Mouse (Mus musculus) limb, embryonic 13.5 days (tissue): ENCODE data around the gene Gtf2b. TPM values are rescaled to one million over a fixed set of nuclear protein-coding genes. Genes with fewer than 3 reads are reported as not detected.
A peak's percentile ranks its signal among the peaks of the same experiment; 100 is the strongest.

Experiments
- ATAC-seq: fragments of 200-750 bp; cut with Nextera tagmentation; 2 replicates; pipeline ENCODE4 v1.8.0; 2017; ENCODE audit warnings: low read depth, moderate number of reproducible peaks, moderate TSS enrichment; ENCODE audit not compliant: low FRiP score
- H3K27ac ChIP-seq: fragments of 300-500 bp; sonication (generic); 2 replicates; pipeline ENCODE4 v1.5.1; 2015; ENCODE audit warnings: inconsistent platforms, mild to moderate bottlenecking, moderate library complexity
- H3K27me3 ChIP-seq: fragments of 300-500 bp; sonication (generic); 2 replicates; pipeline ENCODE4 v1.6.1; 2015; ENCODE audit warnings: mild to moderate bottlenecking, inconsistent platforms
- H3K36me3 ChIP-seq: fragments of 300-500 bp; sonication (generic); 2 replicates; pipeline ENCODE4 v1.6.1; 2015; ENCODE audit warnings: inconsistent platforms, mild to moderate bottlenecking, moderate library complexity
- H3K4me1 ChIP-seq: fragments of 300-500 bp; sonication (generic); 2 replicates; pipeline ENCODE4 v1.6.1; 2015; ENCODE audit warnings: inconsistent platforms
- H3K4me2 ChIP-seq: fragments of 300-500 bp; sonication (generic); replicated peaks from 2 replicates; pipeline ENCODE4 v1.6.1; 2015; ENCODE audit warnings: inconsistent platforms, mild to moderate bottlenecking, moderate library complexity
- H3K4me3 ChIP-seq: fragments of 300-500 bp; sonication (generic); 2 replicates; pipeline ENCODE4 v1.5.1; 2015; ENCODE audit warnings: moderate library complexity, mild to moderate bottlenecking, inconsistent platforms
- H3K9ac ChIP-seq: fragments of 300-500 bp; sonication (generic); 2 replicates; pipeline ENCODE4 v1.6.1; 2015; ENCODE audit warnings: mild to moderate bottlenecking, inconsistent platforms
- H3K9me3 ChIP-seq: fragments of 300-500 bp; sonication (generic); 2 replicates; pipeline ENCODE4 v1.6.1; 2016; ENCODE audit warnings: inconsistent platforms
- WGBS: fragments of 180-500 bp; shearing (Covaris S2); methylation state at CpG from one replicate; pipeline ENCODE4 v1.1.7; 2015; 5-methylcytosine and 5-hydroxymethylcytosine counted together
- polyA plus RNA-seq: library from polyadenylated mRNA; unstranded; fragments of >200 nt; fragmentation: Nextera tagmentation; extraction: Ambion mirVana; gene quantifications from 2 replicates; pipeline ENCODE4 v1.2.1, GENCODE M21; 2015

Gene Gtf2b
- 83.1 and 91.1 TPM in 2 replicates for polyA plus RNA-seq

DNA sequence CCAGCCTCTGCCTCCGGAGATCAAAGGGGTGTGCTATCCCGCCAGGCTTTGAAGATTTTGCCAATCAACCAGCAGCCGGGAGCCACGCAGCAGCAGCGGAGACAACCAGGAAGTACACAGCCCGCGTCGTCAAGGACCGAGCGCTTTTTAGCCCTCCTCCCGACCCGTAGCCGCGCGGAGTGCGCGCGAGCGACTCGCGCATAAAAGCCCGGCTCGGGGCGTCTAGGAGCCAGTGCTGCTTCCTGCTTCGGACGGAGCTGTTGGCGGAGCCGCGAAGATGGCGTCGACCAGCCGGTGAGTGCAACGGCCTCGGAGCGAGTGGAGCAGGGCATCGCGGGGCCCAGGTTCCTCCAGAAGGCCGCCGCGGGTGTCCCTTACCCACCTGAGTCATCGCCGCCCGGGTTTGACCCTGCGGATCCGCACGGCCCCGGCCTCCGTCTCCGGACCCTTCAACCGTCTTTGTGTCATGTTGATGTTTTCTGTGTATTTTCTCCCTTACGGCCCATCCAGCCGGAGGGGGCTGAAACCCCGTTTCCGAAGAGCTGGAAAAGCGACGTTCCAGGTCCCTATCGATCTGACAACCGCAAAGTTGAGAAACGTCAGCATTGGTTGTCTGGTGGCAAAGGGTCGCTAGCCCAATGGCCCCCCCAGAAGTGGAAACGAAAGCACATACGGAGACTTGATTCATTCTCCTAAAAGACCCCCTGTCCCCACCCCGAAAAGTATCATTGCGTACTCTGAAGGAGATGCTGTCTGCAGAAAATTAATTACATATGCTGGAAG lies at the start of gene Gtf2b:
Gtf2b (plus strand) TSS at position 51 of the 783 bp plus-strand sequence.
- H3K4me3 ChIP-seq, result peak within 1 kb of the TSS; percentile 82
- H3K27ac ChIP-seq, result peak within 1 kb of the TSS; percentile 86
- H3K4me2 ChIP-seq, result peak within 1 kb of the TSS; percentile 87
- H3K4me1 ChIP-seq, result peaks cover 14% of the 10 kb centered on the region
- ATAC-seq, result peak; percentile 99
- peak within 1 kb of the TSS; percentile 95 for H3K9ac ChIP-seq
- H3K27me3 ChIP-seq, result no peaks in the 10 kb centered on the region
- WGBS, result under 1% methylated on average over 64 of the region's 64 CpGs
- H3K36me3 ChIP-seq, result no peaks in the 10 kb centered on the region
- H3K9me3 ChIP-seq, result no peaks in the 10 kb centered on the region

DNA sequence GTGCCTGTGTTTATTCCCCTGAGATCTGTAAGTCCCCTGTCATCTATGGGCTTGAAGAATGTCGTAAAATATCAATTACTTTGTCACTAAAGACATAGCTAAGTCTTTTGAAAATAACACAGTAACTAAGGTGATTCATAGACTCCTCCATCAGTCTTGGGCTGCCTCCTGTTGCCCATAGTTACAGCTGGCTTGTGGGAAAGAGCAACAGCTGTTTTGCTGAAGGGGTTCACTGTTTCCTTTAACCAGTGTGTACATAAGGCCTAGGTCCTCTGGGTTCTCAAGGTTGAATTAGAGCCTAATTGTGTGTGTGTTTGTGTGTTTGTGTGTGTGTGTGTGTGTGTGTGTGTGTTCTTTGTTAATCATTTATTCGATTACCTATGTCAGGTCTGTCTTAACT lies 39.4 kb upstream of the Gtf2b start:
- H3K9ac ChIP-seq, result no peak overlapping the region
- 43% methylated on average over 2 of the region's 2 CpGs for WGBS
- H3K27ac ChIP-seq, result no peak overlapping the region
- H3K27me3 ChIP-seq, result no peaks in the 10 kb centered on the region
- H3K4me2 ChIP-seq, result no peak overlapping the region
- no peak overlapping the region for H3K4me3 ChIP-seq
- H3K4me1 ChIP-seq, result 0 out of 2 replicates have a peak, but pooled peaks cover 3% of the 10 kb centered on the region
- ATAC-seq, result 0 out of 2 replicates have a peak, but pooled peaks have one; percentile 29
- peaks cover 11% of the 10 kb centered on the region; the same call in 1 of the 2 replicates for H3K36me3 ChIP-seq
- no peaks in the 10 kb centered on the region for H3K9me3 ChIP-seq

DNA sequence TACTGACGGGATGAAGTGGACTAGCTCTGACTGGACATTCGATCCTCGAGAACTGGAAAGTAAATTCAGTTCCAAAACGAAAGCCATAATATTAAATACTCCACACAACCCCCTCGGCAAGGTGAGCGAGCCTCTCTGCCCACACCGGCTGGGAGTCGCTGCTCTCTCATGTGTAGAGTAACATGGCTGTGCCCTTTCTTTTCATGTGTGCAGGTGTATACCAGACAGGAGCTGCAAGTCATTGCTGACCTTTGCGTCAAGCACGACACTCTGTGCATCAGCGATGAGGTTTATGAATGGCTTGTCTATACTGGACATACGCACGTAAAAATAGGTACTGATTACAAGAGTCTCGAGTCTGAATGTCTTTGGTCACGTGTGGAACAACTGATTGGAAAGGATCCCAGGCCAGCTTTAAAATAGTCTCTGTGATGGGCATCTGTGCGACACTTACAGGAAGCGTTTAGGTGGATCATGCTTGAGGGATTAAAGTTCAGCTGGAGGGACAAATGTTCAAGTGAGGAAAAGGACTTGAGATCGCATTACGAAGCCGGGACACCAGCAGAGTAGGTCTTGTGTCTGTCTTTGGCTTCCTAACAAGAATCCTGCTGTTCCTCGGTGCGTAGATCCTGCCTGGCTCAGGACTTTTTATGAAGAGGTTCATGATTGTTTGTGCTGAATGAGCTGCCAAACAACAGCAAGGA lies 38.7 kb upstream of the Gtf2b start:
- Histone ChIP-seq H3K4me2 (no peak overlapping the region), H3K9ac (no peak overlapping the region), H3K9me3 (no peaks in the 10 kb centered on the region), H3K27ac (no peak overlapping the region), H3K36me3 (peaks cover 13% of the 10 kb centered on the region; the same call in 1 of the 2 replicates), H3K4me3 (no peak overlapping the region), H3K4me1 (0 out of 2 replicates have a peak, but pooled peaks cover 3% of the 10 kb centered on the region), H3K27me3 (no peaks in the 10 kb centered on the region)
- WGBS, result 76% methylated on average over 22 of the region's 22 CpGs
- ATAC-seq, result no peak

DNA sequence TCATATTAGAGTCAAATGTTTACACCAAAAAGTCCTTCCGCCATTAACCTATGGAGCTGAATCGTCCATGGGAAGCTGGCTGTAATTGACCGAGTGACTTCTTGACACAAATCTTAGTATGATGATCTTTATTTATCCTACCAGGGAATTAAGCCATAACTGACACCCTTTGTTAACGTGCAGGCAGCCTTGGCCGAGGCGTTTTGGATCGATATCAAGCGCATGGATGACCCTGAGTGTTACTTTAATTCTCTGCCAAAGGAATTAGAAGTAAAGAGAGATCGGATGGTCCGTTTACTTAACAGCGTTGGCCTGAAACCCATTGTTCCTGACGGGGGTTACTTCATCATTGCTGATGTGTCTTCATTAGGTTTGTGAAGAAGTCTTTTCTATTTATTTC lies 30.6 kb upstream of the Gtf2b start:
- Histone ChIP-seq H3K9me3 (no peaks in the 10 kb centered on the region), H3K27ac (no peak overlapping the region), H3K36me3 (0 out of 2 replicates have a peak, but pooled peaks cover 3% of the 10 kb centered on the region), H3K4me3 (no peak overlapping the region), H3K9ac (no peak overlapping the region), H3K4me2 (no peak overlapping the region), H3K4me1 (no peaks in the 10 kb centered on the region), H3K27me3 (no peaks in the 10 kb centered on the region)
- WGBS, result 90% methylated on average over 12 of the region's 12 CpGs
- no peak for ATAC-seq

DNA sequence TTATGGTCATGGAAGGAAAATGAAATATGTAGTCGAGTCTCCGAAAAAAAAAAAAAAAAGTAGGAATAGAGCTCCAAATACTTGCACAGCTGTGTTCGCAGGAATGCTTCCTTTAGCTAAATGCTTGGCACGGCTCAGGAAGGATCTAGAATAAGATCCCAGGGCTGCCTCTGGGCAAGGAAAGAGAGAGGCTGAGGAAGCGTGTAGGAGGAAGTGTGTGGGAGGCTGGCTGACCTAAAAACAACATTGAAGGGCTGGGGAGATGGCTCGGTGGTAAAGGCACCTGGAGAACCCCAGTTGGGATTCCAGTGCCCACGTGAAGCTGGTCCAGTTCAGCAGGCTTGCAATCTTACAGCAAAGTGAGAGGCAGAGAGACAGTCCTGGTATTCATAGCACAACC lies 23.9 kb upstream of the Gtf2b start:
- Histone ChIP-seq H3K27ac (no peak overlapping the region), H3K4me1 (no peaks in the 10 kb centered on the region), H3K4me2 (no peak overlapping the region), H3K9ac (no peak overlapping the region), H3K36me3 (no peaks in the 10 kb centered on the region), H3K9me3 (no peaks in the 10 kb centered on the region), H3K27me3 (no peaks in the 10 kb centered on the region), H3K4me3 (no peak overlapping the region)
- no peak for ATAC-seq
- 73% methylated on average over 7 of the region's 7 CpGs for WGBS

DNA sequence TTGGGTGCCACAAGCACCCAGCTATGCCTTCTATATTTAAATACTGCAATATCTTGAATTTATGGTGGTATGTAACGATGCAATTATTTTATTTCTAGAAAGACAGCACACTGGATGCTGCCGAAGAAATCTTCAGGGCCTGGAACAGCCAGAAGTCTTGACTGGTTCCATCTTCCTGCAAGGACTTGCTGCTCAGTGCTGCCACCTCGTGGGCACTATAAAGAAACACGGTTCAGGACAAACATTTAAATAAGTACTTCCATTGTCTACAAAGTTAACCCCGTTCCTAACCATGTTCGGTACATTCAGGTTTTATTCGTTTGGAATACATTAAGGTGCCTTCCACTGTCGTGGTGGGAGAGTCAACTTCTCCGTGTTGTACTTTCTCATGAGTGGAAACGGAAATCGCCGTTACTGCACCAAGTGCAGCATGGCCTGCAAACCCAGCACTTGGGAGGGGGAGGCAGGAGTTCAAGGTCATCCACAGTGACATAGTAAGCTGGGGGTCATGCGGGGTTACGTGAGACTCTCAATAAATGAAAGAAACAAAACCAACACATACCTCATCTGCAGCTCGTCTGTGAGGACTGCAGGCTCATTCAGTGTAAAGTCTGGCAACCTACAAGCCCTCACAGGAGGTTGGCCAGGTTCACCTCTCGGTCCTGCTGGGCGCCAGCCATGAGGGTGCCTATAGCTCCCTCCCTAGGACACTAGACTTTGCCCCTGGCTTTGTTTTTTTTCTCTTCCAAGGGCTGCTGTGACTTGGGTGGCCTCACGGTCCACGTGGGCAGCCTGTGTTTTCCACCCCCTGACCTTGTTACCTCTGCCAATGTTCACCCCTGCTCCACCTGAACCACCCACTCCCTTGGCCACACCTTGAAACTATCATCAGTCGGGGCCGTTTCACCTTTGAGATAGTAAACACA lies 20.6 kb upstream of the Gtf2b start:
- Histone ChIP-seq H3K9ac (no peak overlapping the region), H3K4me2 (no peak overlapping the region), H3K36me3 (no peaks in the 10 kb centered on the region), H3K4me3 (no peak overlapping the region), H3K27me3 (no peaks in the 10 kb centered on the region), H3K27ac (no peak overlapping the region), H3K9me3 (no peaks in the 10 kb centered on the region), H3K4me1 (no peaks in the 10 kb centered on the region)
- ATAC-seq, result peak; percentile 28; the same call in 1 of the 2 replicates
- 64% methylated on average over 21 of the region's 21 CpGs for WGBS

DNA sequence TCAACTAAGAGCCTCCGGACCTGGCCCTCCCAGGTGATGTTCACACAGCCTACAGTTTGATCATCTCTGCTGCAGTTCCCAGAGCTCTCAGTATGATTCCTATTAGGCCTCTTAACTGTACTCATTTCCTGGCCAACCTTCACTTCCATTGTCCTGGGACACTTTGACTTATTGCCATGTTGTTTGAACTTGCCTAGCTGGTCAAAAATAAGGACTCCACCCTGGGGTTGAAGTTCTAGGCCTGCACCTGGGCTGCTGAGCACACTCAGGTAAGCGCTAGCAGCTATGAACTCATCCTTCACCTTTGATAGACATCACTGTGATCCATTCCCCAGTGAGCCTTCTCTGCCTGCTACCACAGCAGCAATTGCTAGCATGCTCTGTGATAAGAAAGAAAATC lies 19.8 kb upstream of the Gtf2b start:
- Histone ChIP-seq H3K4me3 (no peak overlapping the region), H3K9ac (no peak overlapping the region), H3K4me2 (no peak overlapping the region), H3K27ac (no peak overlapping the region), H3K36me3 (no peaks in the 10 kb centered on the region), H3K9me3 (no peaks in the 10 kb centered on the region), H3K27me3 (no peaks in the 10 kb centered on the region), H3K4me1 (no peaks in the 10 kb centered on the region)
- ATAC-seq, result no peak
- WGBS, result 96% methylated on average over 2 of the region's 2 CpGs

DNA sequence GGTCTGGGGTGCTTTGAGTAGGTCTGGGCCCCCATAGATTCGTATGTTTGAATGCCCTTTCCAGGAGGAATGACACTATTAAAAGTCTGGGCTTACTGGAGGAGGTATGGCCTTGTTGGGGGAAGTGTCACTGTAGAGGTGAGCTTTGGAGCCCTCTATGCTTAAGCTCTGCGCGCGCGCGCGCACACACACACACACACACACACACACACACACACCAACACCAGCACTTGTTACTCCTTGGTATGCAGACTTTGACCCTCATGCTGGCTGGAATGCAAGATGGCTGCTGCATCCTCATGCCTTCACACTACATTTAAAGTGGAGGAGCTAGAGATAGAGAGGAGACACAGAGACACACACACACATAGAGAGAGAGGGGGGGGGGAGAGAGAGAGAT lies 17.2 kb upstream of the Gtf2b start:
- Histone ChIP-seq H3K9me3 (no peaks in the 10 kb centered on the region), H3K27ac (no peak overlapping the region), H3K4me1 (no peaks in the 10 kb centered on the region), H3K4me2 (no peak overlapping the region), H3K9ac (no peak overlapping the region), H3K4me3 (no peak overlapping the region), H3K27me3 (no peaks in the 10 kb centered on the region), H3K36me3 (no peaks in the 10 kb centered on the region)
- no peak for ATAC-seq
- WGBS, result 94% methylated on average over 7 of the region's 7 CpGs

DNA sequence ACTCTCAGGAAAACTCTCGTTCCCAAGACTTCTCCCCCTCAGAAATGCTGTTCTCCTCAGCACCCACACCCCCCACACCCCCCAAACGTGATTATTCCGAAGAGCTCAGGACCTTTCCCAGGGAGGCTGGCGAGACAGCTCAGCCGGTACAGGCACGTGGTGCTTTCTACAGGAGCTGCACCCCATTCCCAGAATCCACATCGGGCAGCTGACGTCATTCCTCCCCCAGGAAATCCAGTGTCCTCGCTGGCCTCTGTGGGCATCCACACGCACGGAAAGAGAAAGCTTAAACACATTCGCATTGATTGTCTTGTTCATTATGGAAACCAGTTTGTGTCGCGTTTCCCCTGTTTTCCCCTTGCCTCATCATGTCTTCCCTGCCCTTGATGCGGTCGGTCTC lies 15.7 kb upstream of the Gtf2b start:
- H3K9me3 ChIP-seq, result no peaks in the 10 kb centered on the region
- no peak overlapping the region for H3K27ac ChIP-seq
- H3K4me1 ChIP-seq, result no peaks in the 10 kb centered on the region
- H3K27me3 ChIP-seq, result no peaks in the 10 kb centered on the region
- no peak overlapping the region for H3K9ac ChIP-seq
- ATAC-seq, result no peak
- no peak overlapping the region for H3K4me2 ChIP-seq
- no peak overlapping the region for H3K4me3 ChIP-seq
- WGBS, result 88% methylated on average over 16 of the region's 16 CpGs
- H3K36me3 ChIP-seq, result no peaks in the 10 kb centered on the region

DNA sequence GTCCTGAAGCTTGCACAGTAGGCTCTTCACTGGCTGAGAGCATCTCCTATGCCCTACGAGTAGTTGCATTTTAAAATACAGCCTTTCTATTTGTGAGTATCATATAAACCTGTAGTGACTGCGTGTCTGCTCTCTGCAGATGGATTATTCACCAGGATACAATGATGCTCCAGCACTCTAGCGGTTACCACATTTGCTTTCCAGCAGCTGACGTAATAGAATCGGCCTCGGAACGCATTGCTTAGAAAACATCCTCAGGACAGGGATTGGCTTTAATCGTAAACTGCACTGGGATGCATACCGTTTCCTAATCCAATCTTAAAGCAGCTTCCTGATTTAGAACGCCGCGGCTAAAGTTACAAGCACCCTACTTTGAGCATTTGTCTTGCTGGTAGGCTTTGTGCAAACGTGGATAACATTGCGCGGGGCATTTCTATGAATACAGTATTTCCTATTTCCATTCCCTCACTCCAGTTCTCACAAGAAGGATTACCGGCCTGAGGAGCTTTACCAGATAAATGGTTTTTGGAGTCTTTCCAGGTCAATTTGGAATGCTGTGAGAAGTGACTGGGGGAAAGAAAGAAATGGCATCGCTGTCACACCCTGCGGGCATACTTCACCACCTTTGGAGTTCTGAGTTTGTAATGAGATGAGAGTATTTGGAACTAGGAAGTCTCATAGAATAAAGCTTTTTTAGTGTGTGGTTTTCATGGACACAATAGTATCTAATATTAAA lies 9.5 kb upstream of the Gtf2b start:
- Histone ChIP-seq H3K4me2 (no peak overlapping the region), H3K27ac (no peak overlapping the region), H3K36me3 (no peaks in the 10 kb centered on the region), H3K4me1 (peaks cover 3% of the 10 kb centered on the region; the same call in 1 of the 2 replicates), H3K9me3 (no peaks in the 10 kb centered on the region), H3K4me3 (no peak overlapping the region), H3K9ac (no peak overlapping the region), H3K27me3 (no peaks in the 10 kb centered on the region)
- ATAC-seq, result no peak
- WGBS, result 77% methylated on average over 18 of the region's 18 CpGs

DNA sequence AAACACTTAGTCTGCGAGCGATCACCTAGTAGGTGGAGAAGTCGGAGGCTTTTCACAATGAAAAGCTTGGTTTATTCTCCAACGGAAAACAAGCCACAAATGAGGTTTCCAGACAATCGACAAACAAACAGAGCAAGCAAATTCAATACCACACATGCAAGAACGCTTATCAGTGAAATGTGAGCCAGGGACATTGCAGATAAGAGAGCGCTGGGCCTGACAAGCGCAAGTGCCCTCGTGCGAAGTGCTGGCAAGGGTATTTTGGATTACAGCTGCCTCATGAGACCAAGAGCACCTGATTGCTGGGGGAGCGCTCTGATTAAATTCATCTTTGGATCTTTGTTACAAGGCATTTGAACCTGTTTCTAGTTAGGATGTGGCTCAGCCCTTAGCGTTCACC lies 7.0 kb upstream of the Gtf2b start:
- Histone ChIP-seq H3K9ac (no peak overlapping the region), H3K9me3 (no peaks in the 10 kb centered on the region), H3K4me2 (no peak overlapping the region), H3K4me1 (peaks cover 3% of the 10 kb centered on the region; the same call in 1 of the 2 replicates), H3K36me3 (no peaks in the 10 kb centered on the region), H3K4me3 (no peak overlapping the region), H3K27me3 (no peaks in the 10 kb centered on the region), H3K27ac (no peak overlapping the region)
- no peak for ATAC-seq
- WGBS, result 55% methylated on average over 12 of the region's 12 CpGs
